Mouse (Mus musculus) midbrain, embryonic 16.5 days (tissue): ENCODE measurements around the gene Hspb6. TPM values are rescaled to one million over a fixed set of nuclear protein-coding genes. Genes with fewer than 3 reads are reported as not detected.

Source experiments
- ATAC-seq: fragments of 200-750 bp; cut with Nextera tagmentation; 2 replicates; pipeline ENCODE4 v1.8.0; 2017; ENCODE audit warnings: moderate TSS enrichment
- H3K27ac ChIP-seq: fragments of 300-500 bp; sonication (generic); 2 replicates; pipeline ENCODE4 v1.5.1; 2014; ENCODE audit warnings: mild to moderate bottlenecking, low read length, mixed read lengths
- H3K27me3 ChIP-seq: fragments of 300-500 bp; sonication (generic); 2 replicates; pipeline ENCODE4 v1.6.1; 2014; ENCODE audit warnings: low read depth, low read length, mixed read lengths; ENCODE audit not compliant: control insufficient read depth, insufficient read depth
- H3K36me3 ChIP-seq: fragments of 300-500 bp; sonication (generic); 2 replicates; pipeline ENCODE4 v1.6.1; 2014; ENCODE audit warnings: mild to moderate bottlenecking, low read length, moderate library complexity, mixed read lengths; ENCODE audit not compliant: control insufficient read depth, insufficient read depth
- H3K4me1 ChIP-seq: fragments of 300-500 bp; sonication (generic); 2 replicates; pipeline ENCODE4 v1.6.1; 2014; ENCODE audit warnings: mild to moderate bottlenecking, low read length, mixed read lengths; ENCODE audit not compliant: control insufficient read depth, insufficient read depth
- H3K4me2 ChIP-seq: fragments of 300-500 bp; sonication (generic); 2 replicates; pipeline ENCODE4 v1.6.1; 2014; ENCODE audit warnings: mild to moderate bottlenecking, low read length, mixed read lengths
- H3K4me3 ChIP-seq: fragments of 300-500 bp; sonication (generic); 2 replicates; pipeline ENCODE4 v1.5.1; 2014; ENCODE audit warnings: low read depth, mild to moderate bottlenecking, low read length, moderate library complexity, mixed read lengths
- H3K9ac ChIP-seq: fragments of 300-500 bp; sonication (generic); 2 replicates; pipeline ENCODE4 v1.6.1; 2014; ENCODE audit warnings: low read depth, low read length, mixed read lengths
- H3K9me3 ChIP-seq: fragments of 300-500 bp; sonication (generic); replicated peaks from 2 replicates; pipeline ENCODE4 v1.6.1; 2014; ENCODE audit warnings: mild to moderate bottlenecking, low read length, mixed read lengths; ENCODE audit not compliant: control insufficient read depth, poor library complexity, severe bottlenecking
- WGBS: fragments of 180-500 bp; shearing (Covaris S2); extraction: QIAGEN DNeasy Blood & Tissue Kit; methylation state at CpG from one replicate; pipeline ENCODE4 v1.1.7; 2014; 5-methylcytosine and 5-hydroxymethylcytosine counted together
- polyA plus RNA-seq: library from polyadenylated mRNA; unstranded; fragments of >200 nt; fragmentation: Nextera tagmentation; extraction: Ambion mirVana; gene quantifications from 2 replicates; pipeline ENCODE4 v1.2.1, GENCODE M21; 2015

Gene Hspb6
- polyA plus RNA-seq, 1 experiment from 2014 or later: 11.2 TPM

DNA sequence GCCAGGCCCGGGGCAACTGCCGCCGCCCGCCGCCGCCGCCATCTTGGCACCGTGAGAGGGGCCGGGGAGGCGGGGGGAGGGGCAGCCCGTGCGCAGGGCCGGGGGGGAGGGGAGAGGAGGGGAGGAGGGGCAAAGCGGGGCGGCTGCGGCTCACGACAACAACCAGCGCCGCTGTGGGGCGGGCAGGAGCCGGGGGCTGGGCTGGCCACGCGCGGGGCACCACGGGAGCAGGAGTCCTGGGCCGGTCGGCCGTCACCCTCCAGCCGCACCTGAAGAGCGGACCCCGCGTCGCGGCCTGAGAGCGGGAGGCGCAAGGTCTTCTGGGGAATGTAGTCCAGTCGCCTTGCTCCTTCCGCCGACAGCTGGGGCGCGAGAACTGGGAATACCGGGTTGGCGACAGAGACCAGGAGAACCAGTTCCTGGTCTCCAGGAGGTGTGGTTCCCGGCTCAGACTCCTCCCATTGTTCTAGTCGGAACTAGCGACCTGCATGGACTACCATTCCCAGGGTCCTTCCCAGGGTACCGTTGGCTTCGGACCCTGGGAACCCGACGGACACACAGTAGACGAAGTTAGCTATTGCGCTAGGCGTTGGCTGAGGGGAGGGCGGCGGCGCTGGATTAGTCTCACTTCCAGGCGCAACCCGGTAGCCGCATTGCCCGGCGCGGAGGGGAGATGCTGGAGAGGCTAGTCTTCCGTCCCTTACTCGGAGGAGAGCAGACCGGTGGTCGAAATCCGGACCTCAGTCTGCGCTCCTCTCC is 36.9 kb downstream of the Hspb6 start, which contains the start of gene Kmt2b:
TSS of gene Kmt2b (minus strand) at position 51 of the 759 bp plus-strand sequence.
- H3K27me3 ChIP-seq: no peaks in the 10 kb centered on the region
- 0% methylated on average over 53 of the region's 68 CpGs for WGBS

DNA sequence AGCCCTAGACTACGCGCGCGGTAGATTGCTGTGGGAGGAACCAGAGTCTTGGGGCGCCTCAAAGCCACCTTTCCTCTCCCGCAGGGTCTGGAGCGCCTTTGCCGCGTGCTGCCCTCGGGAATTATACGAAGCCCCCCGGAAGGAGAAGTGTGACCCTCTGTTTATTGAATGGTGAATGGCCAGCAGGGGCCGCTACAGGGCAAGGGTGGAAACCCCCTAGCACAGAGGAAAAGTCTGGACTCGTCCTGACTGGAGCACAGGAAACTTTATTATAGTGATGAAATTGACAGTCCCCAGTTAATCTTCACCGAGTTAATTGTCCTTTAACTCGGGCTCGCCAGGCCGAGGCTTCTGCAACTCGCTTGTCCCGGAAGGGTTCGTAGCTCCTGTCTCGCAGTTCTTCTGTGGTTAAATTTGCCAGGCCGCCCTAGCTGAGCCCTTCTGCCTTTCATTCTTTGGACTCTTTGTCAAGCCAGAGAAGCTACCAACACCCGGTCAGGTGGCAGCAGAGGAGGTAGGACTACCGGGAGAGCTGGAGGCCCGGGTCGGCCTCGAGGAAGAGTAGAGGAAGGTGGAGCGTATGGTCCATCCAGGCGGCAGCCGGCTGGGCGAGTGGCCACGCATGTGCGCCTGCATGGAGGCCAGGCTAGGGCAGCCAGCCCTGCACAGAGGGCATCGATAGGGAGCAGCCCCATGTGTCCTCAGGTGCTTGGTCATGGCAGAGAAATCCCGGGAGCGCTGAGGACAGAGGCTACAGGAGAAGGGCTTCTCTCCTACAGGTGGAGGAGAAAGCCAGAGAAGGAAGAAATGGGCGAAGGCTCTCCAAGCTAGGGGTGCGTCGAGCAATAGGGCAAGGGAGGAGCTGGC is 37.7 kb downstream of the Hspb6 start:
- Histone ChIP-seq H3K4me2 (peak overlapping the region; percentile 66), H3K36me3 (peaks cover 11% of the 10 kb centered on the region; the same call in 1 of the 2 replicates), H3K27ac (peak overlapping the region; percentile 93), H3K4me3 (peak overlapping the region; percentile 94), H3K9me3 (no peaks in the 10 kb centered on the region), H3K27me3 (no peaks in the 10 kb centered on the region), H3K9ac (peak overlapping the region; percentile 94), H3K4me1 (peaks cover 16% of the 10 kb centered on the region)
- peak; percentile 74 for ATAC-seq
- WGBS: 29% methylated on average over 40 of the region's 40 CpGs

More for the DNA sequence above, 36.9 kb downstream of the Hspb6 start, which contains the start of gene Kmt2b:
- Histone ChIP-seq H3K36me3 (peaks cover 19% of the 10 kb centered on the region; the same call in 1 of the 2 replicates), H3K4me2 (peak within 1 kb of the TSS; percentile 94), H3K4me3 (peak within 1 kb of the TSS; percentile 94), H3K4me1 (peaks cover 16% of the 10 kb centered on the region), H3K27ac (peak within 1 kb of the TSS; percentile 93), H3K9me3 (no peaks in the 10 kb centered on the region), H3K9ac (peak within 1 kb of the TSS; percentile 94)
- peak; percentile 96 for ATAC-seq

DNA sequence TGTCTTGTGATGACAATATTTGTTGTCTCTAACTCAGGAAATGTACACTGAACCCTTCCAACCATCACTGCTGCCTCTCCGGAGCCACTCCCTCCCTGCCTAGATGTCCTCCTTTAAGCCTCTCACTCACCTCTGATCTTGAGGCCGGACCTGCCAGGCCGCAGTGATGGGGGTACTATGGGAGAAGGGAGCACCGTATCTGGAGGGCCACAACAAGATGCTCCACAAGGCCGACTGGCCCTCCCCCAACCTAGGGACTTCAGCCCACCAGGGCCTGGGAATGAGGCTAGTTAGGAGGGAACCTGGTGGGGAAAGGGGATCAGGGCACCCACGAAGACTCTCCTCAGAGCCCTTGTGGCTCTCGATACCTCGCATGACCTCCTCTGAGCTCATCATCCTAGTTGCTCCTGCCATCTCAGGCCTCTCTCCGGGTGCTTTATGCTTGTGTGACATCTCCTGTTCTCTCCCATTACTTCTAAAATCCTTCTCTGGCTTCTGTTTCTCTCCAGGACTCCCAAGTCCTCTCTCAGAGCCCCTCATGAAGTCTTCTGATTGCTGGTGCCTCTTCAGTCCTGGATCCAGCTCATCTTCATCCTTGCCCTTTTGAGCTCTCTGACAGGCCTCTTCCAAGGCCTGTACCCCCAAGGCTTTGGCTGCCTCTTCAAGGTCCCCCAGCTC is 39.1 kb downstream of the Hspb6 start:
- 80% methylated on average over 9 of the region's 9 CpGs for WGBS
- ATAC-seq: no peak
- H3K27me3 ChIP-seq: no peaks in the 10 kb centered on the region

DNA sequence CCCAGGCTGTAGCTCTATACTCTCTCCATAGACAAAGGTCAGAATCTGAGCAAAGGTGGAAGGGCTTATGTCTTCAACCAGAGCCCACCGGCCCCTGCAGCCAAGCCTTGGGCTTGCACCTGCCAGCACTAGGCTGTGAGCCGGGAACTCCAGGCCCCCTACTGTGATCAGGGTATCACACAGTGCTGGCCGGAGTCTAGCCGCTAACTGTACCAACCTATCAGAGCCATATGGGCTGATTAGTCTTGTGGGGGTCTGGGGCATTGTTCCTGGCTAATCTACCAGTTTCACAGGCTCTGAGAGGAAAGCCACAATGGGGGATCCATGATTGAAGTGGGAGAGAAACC is 39.6 kb downstream of the Hspb6 start:
- WGBS: 15% methylated on average over 4 of the region's 4 CpGs
- Histone ChIP-seq H3K36me3 (no peaks in the 10 kb centered on the region), H3K4me3 (no peak overlapping the region), H3K27ac (no peak overlapping the region), H3K27me3 (no peaks in the 10 kb centered on the region), H3K4me1 (peaks cover 16% of the 10 kb centered on the region), H3K9me3 (no peaks in the 10 kb centered on the region), H3K4me2 (no peak overlapping the region), H3K9ac (no peak overlapping the region)
- no peak for ATAC-seq

More for the DNA sequence above, 39.1 kb downstream of the Hspb6 start:
- no peak overlapping the region for H3K4me2 ChIP-seq
- 0 out of 2 replicates have a peak, but pooled peaks cover 3% of the 10 kb centered on the region for H3K36me3 ChIP-seq
- H3K4me1 ChIP-seq: peaks cover 16% of the 10 kb centered on the region
- H3K4me3 ChIP-seq: no peak overlapping the region
- H3K27ac ChIP-seq: no peak overlapping the region
- no peak overlapping the region for H3K9ac ChIP-seq
- H3K9me3 ChIP-seq: no peaks in the 10 kb centered on the region

DNA sequence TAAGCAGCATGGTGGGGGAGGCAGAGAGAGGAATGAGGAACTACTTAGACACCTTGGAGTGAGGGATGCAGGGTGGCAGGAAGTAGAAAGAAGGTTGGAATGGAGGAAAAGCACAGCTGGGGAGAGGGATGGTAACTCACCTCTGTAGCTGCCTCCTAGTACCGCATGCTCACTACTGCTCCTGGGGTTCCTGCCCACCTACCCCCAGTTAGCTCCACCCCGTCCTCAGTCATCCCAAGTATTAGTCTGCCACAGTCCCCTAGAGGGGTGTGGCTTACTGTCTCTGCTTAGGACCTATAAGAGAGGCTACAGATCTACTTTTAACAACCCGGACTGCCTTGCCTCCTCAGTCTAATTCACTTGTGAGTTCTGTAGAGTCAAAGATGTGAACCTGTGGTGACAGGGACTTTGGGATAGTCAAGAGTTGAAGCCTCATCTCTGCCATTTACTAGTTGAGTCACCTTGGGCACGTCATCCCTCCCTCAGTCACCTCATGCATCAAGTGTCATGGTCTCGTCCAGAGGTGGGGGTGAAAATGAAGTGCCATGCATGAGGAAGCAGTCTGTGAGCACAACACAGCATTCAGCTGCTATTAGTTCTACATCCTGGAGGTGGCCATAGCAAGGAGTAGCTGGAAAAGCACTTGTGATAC is 40.9 kb downstream of the Hspb6 start:
- Histone ChIP-seq H3K27ac (no peak overlapping the region), H3K27me3 (no peaks in the 10 kb centered on the region), H3K9ac (no peak overlapping the region), H3K4me1 (peaks cover 5% of the 10 kb centered on the region), H3K4me2 (no peak overlapping the region), H3K9me3 (no peaks in the 10 kb centered on the region), H3K36me3 (no peaks in the 10 kb centered on the region), H3K4me3 (no peak overlapping the region)
- WGBS: 58% methylated on average over 5 of the region's 5 CpGs
- ATAC-seq: no peak

DNA sequence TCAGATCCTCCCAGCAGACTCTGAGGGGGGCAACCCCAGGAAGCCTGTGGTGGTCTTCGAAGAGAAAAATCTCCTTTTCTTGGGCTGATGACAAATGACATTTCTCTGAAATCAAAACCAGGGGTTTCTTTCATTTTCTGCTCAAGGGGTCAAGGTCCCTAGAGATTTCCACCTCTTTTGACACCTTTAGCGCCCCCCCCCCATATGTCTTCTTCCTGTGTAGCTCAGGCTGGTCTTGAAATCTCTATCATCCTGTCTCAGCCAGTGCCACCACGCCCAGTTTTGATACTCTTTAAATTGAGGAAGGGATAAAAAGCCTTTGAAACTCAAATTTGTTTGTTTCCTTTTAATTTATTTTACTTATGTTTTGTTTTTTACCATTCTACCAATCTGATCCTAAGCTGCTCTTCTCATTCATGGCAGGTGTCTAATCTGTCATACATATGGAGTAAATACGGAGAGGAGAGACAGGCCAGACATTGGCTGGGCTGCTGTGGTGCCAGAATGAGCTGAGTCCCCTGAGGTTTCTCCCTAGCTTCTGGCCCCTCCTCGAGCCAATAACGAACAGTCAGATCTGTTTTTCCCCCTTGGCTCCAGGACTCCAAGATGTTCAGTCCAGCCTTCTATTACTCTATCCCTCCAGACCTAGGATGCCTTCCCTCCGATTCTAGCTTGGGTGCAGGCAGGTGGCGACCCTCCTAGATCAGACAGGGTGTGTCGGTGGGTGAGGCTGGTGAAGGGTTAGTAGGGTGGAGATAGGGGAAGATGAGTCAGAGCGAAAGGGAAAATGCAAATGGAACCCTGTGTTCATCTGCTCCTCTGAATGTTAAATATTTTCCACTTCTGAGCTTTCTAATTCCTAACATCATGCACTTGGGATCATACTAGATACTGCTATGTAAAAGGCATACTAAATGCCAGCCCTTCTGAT is 41.9 kb downstream of the Hspb6 start:
- no peaks in the 10 kb centered on the region for H3K36me3 ChIP-seq
- no peak overlapping the region for H3K27ac ChIP-seq
- no peak for ATAC-seq
- H3K4me3 ChIP-seq: no peak overlapping the region
- H3K4me1 ChIP-seq: peaks cover 5% of the 10 kb centered on the region
- WGBS: 65% methylated on average over 10 of the region's 10 CpGs
- no peaks in the 10 kb centered on the region for H3K27me3 ChIP-seq
- no peak overlapping the region for H3K4me2 ChIP-seq
- H3K9ac ChIP-seq: no peak overlapping the region
- no peaks in the 10 kb centered on the region for H3K9me3 ChIP-seq

DNA sequence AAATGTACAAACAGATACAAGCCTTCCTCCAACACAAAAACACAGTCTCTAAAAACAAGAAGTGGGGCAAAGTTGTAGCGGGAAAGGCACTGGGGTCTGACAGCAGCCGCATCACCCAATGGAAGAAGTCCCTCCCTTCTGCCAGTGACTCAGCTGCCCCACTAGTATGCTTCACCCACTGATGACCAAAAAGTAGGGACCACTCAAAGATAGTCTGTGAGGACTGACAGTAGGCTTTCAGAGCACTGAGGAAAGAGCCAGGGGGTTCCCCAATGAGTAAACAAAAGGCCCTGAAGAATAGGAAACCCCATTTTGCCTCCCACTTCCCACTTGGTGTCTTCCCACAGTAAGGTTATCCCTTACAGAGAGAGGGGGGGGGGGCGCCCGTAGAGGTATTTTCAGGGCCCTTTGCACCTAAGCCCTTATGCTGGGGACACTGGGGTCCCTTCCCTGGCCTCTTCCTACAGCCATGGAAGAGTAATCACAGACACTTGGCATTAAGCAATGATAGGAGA is 42.6 kb downstream of the Hspb6 start:
- 59% methylated on average over 4 of the region's 4 CpGs for WGBS

More for the DNA sequence above, 42.6 kb downstream of the Hspb6 start:
- H3K27me3 ChIP-seq: no peaks in the 10 kb centered on the region
- H3K36me3 ChIP-seq: no peaks in the 10 kb centered on the region
- H3K27ac ChIP-seq: no peak overlapping the region
- no peak overlapping the region for H3K4me2 ChIP-seq
- no peak overlapping the region for H3K9ac ChIP-seq
- ATAC-seq: no peak
- H3K4me1 ChIP-seq: peaks cover 6% of the 10 kb centered on the region
- no peaks in the 10 kb centered on the region for H3K9me3 ChIP-seq
- no peak overlapping the region for H3K4me3 ChIP-seq
